Mouse (Mus musculus): ENCODE measurements around the gene Artn. TPM values are rescaled to one million over a fixed set of nuclear protein-coding genes. Genes with fewer than 3 reads are reported as not detected.

The Artn gene
- polyA plus RNA-seq, 1 experiment from 2014 or later = 3.7 TPM

GRCm38 (mm10) chr4:117878301-117878700, 51.3 kb downstream of the Artn start:
- H3K4me2 ChIP-seq (ENCODE audit: low read depth, low read length) = no peak overlapping the region
- ATAC-seq = no peak
- 0 out of 2 replicates have a peak, but pooled peaks cover 4% of the 10 kb centered on the region for H3K4me1 ChIP-seq (ENCODE audit: control insufficient read depth, insufficient read depth, low read length)
- H3K27ac ChIP-seq (ENCODE audit: low read length) = no peak overlapping the region
- no peaks in the 10 kb centered on the region for H3K9me3 ChIP-seq (ENCODE audit: control insufficient read depth, low read length)
- H3K4me3 ChIP-seq (ENCODE audit: low read length) = no peak overlapping the region
- H3K27me3 ChIP-seq (replicated peaks; ENCODE audit: control insufficient read depth, insufficient read depth, low read length) = no peaks in the 10 kb centered on the region
- 61% methylated on average over 10 of the region's 10 CpGs for WGBS
- H3K36me3 ChIP-seq (ENCODE audit: control insufficient read depth, insufficient read depth, low read length) = no peaks in the 10 kb centered on the region
- no peak overlapping the region for H3K9ac ChIP-seq (ENCODE audit: low read depth, low read length)

Other genes starting within 250 kb of the Artn start
- 40.7 and 45.0 TPM in 2 replicates for gene Dmap1, start 247.5 kb downstream of the Artn start, polyA plus RNA-seq (2015; fragmentation: Nextera tagmentation; extraction: Ambion mirVana)
- not detected in 2 replicates for gene Gm12845, start 205.4 kb downstream of the Artn start, polyA plus RNA-seq (2015; fragmentation: Nextera tagmentation; extraction: Ambion mirVana)
- not detected in 2 replicates for gene Klf17, start 164.1 kb downstream of the Artn start, polyA plus RNA-seq (2015; fragmentation: Nextera tagmentation; extraction: Ambion mirVana)
- gene Slc6a9, start 95.3 kb downstream of the Artn start, polyA plus RNA-seq (2015; fragmentation: Nextera tagmentation; extraction: Ambion mirVana) = 10.1 and 10.8 TPM in 2 replicates
- gene Ccdc24, start 57.2 kb downstream of the Artn start, polyA plus RNA-seq (2015; fragmentation: Nextera tagmentation; extraction: Ambion mirVana) = 0.66 and 0.86 TPM in 2 replicates
- 10.5 and 11.1 TPM in 2 replicates for gene B4galt2, start 46.3 kb downstream of the Artn start, polyA plus RNA-seq (2015; fragmentation: Nextera tagmentation; extraction: Ambion mirVana)
- 345 and 371 TPM in 2 replicates for gene Atp6v0b, start 42.4 kb downstream of the Artn start, polyA plus RNA-seq (2015; fragmentation: Nextera tagmentation; extraction: Ambion mirVana)
- 17.1 and 19.4 TPM in 2 replicates for gene Dph2, start 37.7 kb downstream of the Artn start, polyA plus RNA-seq (2015; fragmentation: Nextera tagmentation; extraction: Ambion mirVana)
- 31.1 and 37.4 TPM in 2 replicates for gene Ipo13, start 14.8 kb downstream of the Artn start, polyA plus RNA-seq (2015; fragmentation: Nextera tagmentation; extraction: Ambion mirVana)
- gene St3gal3, start 205.2 kb upstream of the Artn start, polyA plus RNA-seq (2015; fragmentation: Nextera tagmentation; extraction: Ambion mirVana) = 8.6 and 10.1 TPM in 2 replicates